In genomic region chr5:141024435-141024834, GRCm38 (mm10) we compare ENCODE assay signal across 8 mouse cellular contexts. TPM values are rescaled to one million over a fixed set of nuclear protein-coding genes. Genes with fewer than 3 reads are reported as not detected.
DNase-seq lines count a peak whose midpoint lies in the region; ATAC-seq and TF ChIP-seq lines count a peak whose summit lies in the region.

No protein-coding gene starts in this region.

- H3K9ac ChIP-seq in heart, adult 2 months (ENCODE audit: low read depth, low read length) = no peak overlapping the region
- no peak overlapping the region for H3K9ac ChIP-seq in limb, embryonic 11.5 days (ENCODE audit: low read length)

- 55% methylated on average over 5 of the region's 5 CpGs for WGBS in heart, adult 2 months
- 59% methylated on average over 5 of the region's 5 CpGs for whole genome bisulfite sequencing in limb, embryonic 11.5 days

- no peaks in the 10 kb centered on the region for H3K4me1 ChIP-seq in heart, adult 2 months (ENCODE audit: control insufficient read depth, insufficient read depth, low read length)
- H3K4me1 ChIP-seq in limb, embryonic 11.5 days (ENCODE audit: control insufficient read depth, insufficient read depth, low read length) = no peaks in the 10 kb centered on the region

- H3K36me3 ChIP-seq in heart, adult 2 months (ENCODE audit: control insufficient read depth, insufficient read depth, low read length) = no peaks in the 10 kb centered on the region
- no peaks in the 10 kb centered on the region for H3K36me3 ChIP-seq in limb, embryonic 11.5 days (ENCODE audit: control insufficient read depth, insufficient read depth, low read length)

- peak; percentile 57 for TF ChIP-seq CTCF in heart, adult 2 months (IDR thresholded peaks at IDR 0.05)

- H3K27ac ChIP-seq in heart, adult 2 months = no peak overlapping the region
- no peak overlapping the region for H3K27ac ChIP-seq in limb, embryonic 11.5 days (replicated peaks; ENCODE audit: low read depth, low read length)

- DNase-seq in heart, adult 2 months = no peak
- DNase-seq in heart, postnatal 25 days (ENCODE audit: low spot score) = no peak
- peak; percentile 69 for DNase-seq in 416B (ENCODE audit: low read depth)
- peak; percentile 35 for DNase-seq in NIH3T3 (ENCODE audit: low read depth)
- DNase-seq in limb, embryonic 11.5 days (ENCODE audit: low spot score) = peak; percentile 43
- DNase-seq in adipocyte (ENCODE audit: low spot score) = no peak
- no peak for DNase-seq in layer of hippocampus, adult 11-12 months (ENCODE audit: low spot score)

- no peak for ATAC-seq in limb, embryonic 11.5 days (ENCODE audit: insufficient number of reproducible peaks, low FRiP score, low TSS enrichment, low read depth)
- ATAC-seq in frontal cortex, adult (ENCODE audit: low TSS enrichment) = no peak

- no peak for TF ChIP-seq EP300 in heart, adult 2 months (IDR thresholded peaks at IDR 0.05; ENCODE audit: insufficient read depth, low read depth, low read length)

- no peaks in the 10 kb centered on the region for H3K27me3 ChIP-seq in heart, adult 2 months (ENCODE audit: control insufficient read depth, insufficient read depth, low read length)
- H3K27me3 ChIP-seq in limb, embryonic 11.5 days (ENCODE audit: control insufficient read depth, insufficient read depth, low read length) = no peaks in the 10 kb centered on the region

- TF ChIP-seq POLR2A in heart, adult 2 months (IDR thresholded peaks at IDR 0.05; ENCODE audit: insufficient read depth, low read depth, low read length) = no peak

- H3K79me2 ChIP-seq in heart, adult 2 months (replicated peaks; ENCODE audit: control insufficient read depth, insufficient read depth, low read length) = no peaks in the 10 kb centered on the region

- no peak overlapping the region for H3K4me2 ChIP-seq in limb, embryonic 11.5 days (ENCODE audit: low read depth, severe bottlenecking)

- intact Hi-C loops in heart, adult 2 months (cut with DNase I) = no loop called here
- intact Hi-C loops in heart, postnatal 25 days (cut with DNase I) = no loop called here

- no peaks in the 10 kb centered on the region for H3K9me3 ChIP-seq in limb, embryonic 11.5 days (ENCODE audit: control insufficient read depth, low read length)

- H3K4me3 ChIP-seq in heart, adult 2 months = no peak overlapping the region
- no peak overlapping the region for H3K4me3 ChIP-seq in limb, embryonic 11.5 days (ENCODE audit: low read depth, low read length)

RNA-seq across cellular contexts. Expression of gene Card11, which starts 24.1 kb away (rescaled TPM):
- under 1 TPM; 0.23 to 0.80 TPM for total RNA-seq in heart, adult 2 months (2021)
- polyA plus RNA-seq in heart, adult 2 months (2012; rRNA removed) = 0.26 and 0.82 TPM in 2 replicates
- total RNA-seq in heart, postnatal 25 days (2021) = under 1 TPM; 0.31 to 0.36 TPM
- 0.71 and 0.97 TPM in 2 replicates for polyA plus RNA-seq in limb, embryonic 11.5 days (2014; fragmentation: Nextera tagmentation; extraction: Ambion mirVana)

Comparison
In these comparisons a context has a peak if more than half of its experiments do, and no peak if none do; other contexts are left out.
1. DNase-seq: peak in 416B (single experiment), NIH3T3 (single experiment) and limb, embryonic 11.5 days (single experiment); none in heart, adult 2 months (0 of 2), heart, postnatal 25 days (single experiment), adipocyte (single experiment) and layer of hippocampus, adult 11-12 months (single experiment).